Mouse (Mus musculus): ENCODE measurements at regions not wholly inside any gene's neighbourhood (a gene's known extent, or its start where the extent isn't known, plus 50 kb on each side); places are given as distances from the start of the nearest gene placed in this dataset.

- peak; percentile 7 for DNase-seq (ENCODE audit: low read depth, low spot score)
Observed at GRCm38 (mm10) chr14:104027077-104027899, 183.1 kb upstream of the Ednrb start.

GRCm38 (mm10) chr14:104008538-104008937 lies 164.3 kb upstream of the Ednrb start:
- DNase-seq (ENCODE audit: low read depth, low spot score) = no peak

- no peak for DNase-seq (ENCODE audit: low read depth, low spot score)
Observed at GRCm38 (mm10) chr14:104006426-104006825, 162.2 kb upstream of the Ednrb start.

- no peak for DNase-seq (ENCODE audit: low read depth, low spot score)
Observed at GRCm38 (mm10) chr14:104005132-104005531, 160.9 kb upstream of the Ednrb start.

GRCm38 (mm10) chr14:104002421-104002820 lies 158.2 kb upstream of the Ednrb start:
- DNase-seq (ENCODE audit: low read depth, low spot score) = no peak

GRCm38 (mm10) chr14:103990418-103990817 lies 146.2 kb upstream of the Ednrb start:
- no peak for DNase-seq (ENCODE audit: low read depth, low spot score)

GRCm38 (mm10) chr14:103989949-103990348 lies 145.7 kb upstream of the Ednrb start:
- DNase-seq (ENCODE audit: low read depth, low spot score) = no peak

- no peak for DNase-seq (ENCODE audit: low read depth, low spot score)
Observed at GRCm38 (mm10) chr14:103987266-103987665, 143.1 kb upstream of the Ednrb start.

- DNase-seq (ENCODE audit: low read depth, low spot score) = no peak
Observed at GRCm38 (mm10) chr14:103984349-103984748, 140.1 kb upstream of the Ednrb start.

- DNase-seq (ENCODE audit: low read depth, low spot score) = no peak
Observed at GRCm38 (mm10) chr14:103978808-103979207, 134.6 kb upstream of the Ednrb start.

GRCm38 (mm10) chr14:103977769-103978168 lies 133.6 kb upstream of the Ednrb start:
- DNase-seq (ENCODE audit: low read depth, low spot score) = no peak

- DNase-seq (ENCODE audit: low read depth, low spot score) = no peak
Observed at GRCm38 (mm10) chr14:103973955-103974354, 129.8 kb upstream of the Ednrb start.

GRCm38 (mm10) chr14:103973111-103973510 lies 128.9 kb upstream of the Ednrb start:
- no peak for DNase-seq (ENCODE audit: low read depth, low spot score)

- no peak for DNase-seq (ENCODE audit: low read depth, low spot score)
Observed at GRCm38 (mm10) chr14:103969305-103969704, 125.1 kb upstream of the Ednrb start.

GRCm38 (mm10) chr14:103966293-103966692 lies 122.1 kb upstream of the Ednrb start:
- DNase-seq (ENCODE audit: low read depth, low spot score) = no peak

GRCm38 (mm10) chr14:103962303-103962881 lies 118.2 kb upstream of the Ednrb start:
- DNase-seq (ENCODE audit: low read depth, low spot score) = no peak

- DNase-seq (ENCODE audit: low read depth, low spot score) = no peak
Observed at GRCm38 (mm10) chr14:103951899-103952298, 107.7 kb upstream of the Ednrb start.

GRCm38 (mm10) chr14:103949950-103950349 lies 105.7 kb upstream of the Ednrb start:
- no peak for DNase-seq (ENCODE audit: low read depth, low spot score)

- DNase-seq (ENCODE audit: low read depth, low spot score) = no peak
Observed at GRCm38 (mm10) chr14:103948026-103948777, 104.0 kb upstream of the Ednrb start.

GRCm38 (mm10) chr14:103945753-103946152 lies 101.6 kb upstream of the Ednrb start:
- DNase-seq (ENCODE audit: low read depth, low spot score) = no peak

- DNase-seq (ENCODE audit: low read depth, low spot score) = no peak
Observed at GRCm38 (mm10) chr14:103939867-103940266, 95.7 kb upstream of the Ednrb start.

- no peak for DNase-seq (ENCODE audit: low read depth, low spot score)
Observed at GRCm38 (mm10) chr14:103938937-103939336, 94.7 kb upstream of the Ednrb start.
